Mouse (Mus musculus) CH12.LX (cell line): ENCODE measurements at regions not wholly inside any gene's neighbourhood (a gene's known extent, or its start where the extent isn't known, plus 50 kb on each side); places are given as distances from the start of the nearest gene placed in this dataset.

Experiments
- DNase-seq: peaks from one replicate; pipeline ENCODE4 v3.0.0-alpha.2; 2013; ENCODE audit errors: extremely low read depth
- H3K27ac ChIP-seq: 2 replicates; pipeline ENCODE4 v1.5.1; 2012; ENCODE audit warnings: low read depth, mild to moderate bottlenecking, control low read depth, moderate library complexity; ENCODE audit not compliant: insufficient read depth
- H3K27me3 ChIP-seq: replicated peaks from 2 replicates; pipeline ENCODE3; 2012; ENCODE audit warnings: inconsistent platforms
- H3K36me3 ChIP-seq, 2 experiments: replicated peaks in 1 of 2; 2 replicates each; pipeline versions ENCODE3 to v1.6.1; 2012; ENCODE audit warnings: inconsistent platforms in 1 of 2, low read length in 1 of 2, mild to moderate bottlenecking in 1 of 2, mixed read lengths in 1 of 2, moderate library complexity in 1 of 2; ENCODE audit not compliant: control insufficient read depth in 1 of 2, insufficient read depth in 1 of 2
- H3K4me1 ChIP-seq, 2 experiments: 2 replicates each; pipeline ENCODE4 v1.6.1; 2012; ENCODE audit warnings: inconsistent platforms in 1 of 2, moderate library complexity in 1 of 2; ENCODE audit not compliant: insufficient read depth in 2 of 2, control insufficient read depth in 1 of 2
- H3K4me2 ChIP-seq: 2 replicates; pipeline ENCODE4 v1.6.1; 2012; ENCODE audit warnings: low read depth, mild to moderate bottlenecking, control low read depth; ENCODE audit not compliant: poor library complexity, insufficient read depth, severe bottlenecking
- H3K4me3 ChIP-seq, 3 experiments: fragments of 150-350 bp in 1 of 3; sonication (generic) in 1 of 3; replicated peaks in 1 of 3; 2 replicates each; pipeline versions ENCODE3 to v1.5.1; 2011 to 2012; ENCODE audit warnings: low read depth in 2 of 3, low read length in 2 of 3, mild to moderate bottlenecking in 2 of 3, moderate library complexity in 2 of 3, control low read depth in 1 of 3, improper control_type of control experiment in 1 of 3, inconsistent platforms in 1 of 3, mixed read lengths in 1 of 3; ENCODE audit not compliant: poor library complexity in 1 of 3
- H3K79me2 ChIP-seq: replicated peaks from 2 replicates; pipeline ENCODE4 v1.6.1; 2012; ENCODE audit warnings: mild to moderate bottlenecking, moderate library complexity; ENCODE audit not compliant: control insufficient read depth, poor library complexity, insufficient read depth, severe bottlenecking; ENCODE audit errors: extremely low read depth
- H3K9ac ChIP-seq: 2 replicates; pipeline ENCODE4 v1.6.1; 2012; ENCODE audit warnings: low read depth, mild to moderate bottlenecking, control low read depth, moderate library complexity; ENCODE audit not compliant: insufficient read depth
- H3K9me3 ChIP-seq: replicated peaks from 2 replicates; pipeline ENCODE3; 2012; ENCODE audit warnings: low read length, inconsistent platforms, mixed read lengths
- CHD1 ChIP-seq: IDR thresholded peaks from 2 replicates; pipeline ENCODE4 v1.6.1; 2012; ENCODE audit warnings: low read depth, low read length, improper control_type of control experiment, inconsistent platforms
- CTCF ChIP-seq, 2 experiments: IDR thresholded peaks in 1 of 2; conservative IDR thresholded peaks in 1 of 2; 2 replicates each; pipeline ENCODE4 v1.5.1; 2011 to 2012; ENCODE audit warnings: low read depth in 2 of 2, low read length in 2 of 2, improper control_type of control experiment in 1 of 2, inconsistent platforms in 1 of 2, mild to moderate bottlenecking in 1 of 2, moderate library complexity in 1 of 2
- E2F4 ChIP-seq: IDR thresholded peaks from 2 replicates; pipeline ENCODE4 v1.6.1; 2011; ENCODE audit warnings: low read depth, low read length, improper control_type of control experiment; ENCODE audit not compliant: insufficient replicate concordance
- ETS1 ChIP-seq: conservative IDR thresholded peaks from 2 replicates; pipeline ENCODE4 v1.6.1; 2012; ENCODE audit warnings: low read depth, mild to moderate bottlenecking, inconsistent platforms, low read length, improper control_type of control experiment, moderate library complexity
- GABPA ChIP-seq: IDR thresholded peaks from 2 replicates; pipeline ENCODE4 v1.6.1; 2012; ENCODE audit warnings: low read depth, low read length, improper control_type of control experiment, inconsistent platforms; ENCODE audit not compliant: insufficient replicate concordance
- IRF4 ChIP-seq: IDR thresholded peaks from 2 replicates; pipeline ENCODE4 v1.6.1; 2014; ENCODE audit warnings: low read depth, mild to moderate bottlenecking, inconsistent platforms, low read length, improper control_type of control experiment
- JUN ChIP-seq: IDR thresholded peaks from 2 replicates; pipeline ENCODE4 v1.6.1; 2011; ENCODE audit warnings: low read depth, mild to moderate bottlenecking, low read length, improper control_type of control experiment, moderate library complexity; ENCODE audit not compliant: insufficient read depth
- JUND ChIP-seq: conservative IDR thresholded peaks from 2 replicates; pipeline ENCODE4 v1.6.1; 2011; ENCODE audit warnings: low read depth, low read length, improper control_type of control experiment
- MAZ ChIP-seq: IDR thresholded peaks from 2 replicates; pipeline ENCODE4 v1.6.1; 2012; ENCODE audit warnings: low read depth, mild to moderate bottlenecking, inconsistent platforms, low read length, improper control_type of control experiment, moderate library complexity
- MEF2A ChIP-seq: IDR thresholded peaks from 2 replicates; pipeline ENCODE4 v1.6.1; 2014; ENCODE audit warnings: low read depth, mild to moderate bottlenecking, inconsistent platforms, low read length, improper control_type of control experiment, borderline replicate concordance
- NRF1 ChIP-seq: IDR thresholded peaks from 2 replicates; pipeline ENCODE4 v1.6.1; 2014; ENCODE audit warnings: low read depth, mild to moderate bottlenecking, inconsistent platforms, low read length, improper control_type of control experiment, moderate library complexity
- PAX5 ChIP-seq: IDR thresholded peaks from 2 replicates; pipeline ENCODE4 v1.6.1; 2012; ENCODE audit warnings: low read length, inconsistent platforms, mixed read lengths
- POLR2A ChIP-seq: IDR thresholded peaks from 2 replicates; pipeline ENCODE4 v1.6.1; 2011; ENCODE audit warnings: low read depth, mild to moderate bottlenecking, improper control_type of control experiment, low read length
- RAD21 ChIP-seq: IDR thresholded peaks from 2 replicates; pipeline ENCODE4 v1.6.1; 2011; ENCODE audit warnings: low read depth, mild to moderate bottlenecking, low read length, improper control_type of control experiment, moderate library complexity
- SMC3 ChIP-seq: IDR thresholded peaks from 2 replicates; pipeline ENCODE4 v1.6.1; 2011; ENCODE audit warnings: low read depth, low read length, improper control_type of control experiment
- TBP ChIP-seq: conservative IDR thresholded peaks from 2 replicates; pipeline ENCODE4 v1.6.1; 2011; ENCODE audit warnings: low read depth, low read length, improper control_type of control experiment
- TCF12 ChIP-seq: IDR thresholded peaks from 2 replicates; pipeline ENCODE4 v1.6.1; 2014; ENCODE audit warnings: low read depth, mild to moderate bottlenecking, inconsistent platforms, low read length, improper control_type of control experiment
- USF1 ChIP-seq: IDR thresholded peaks from 2 replicates; pipeline ENCODE4 v1.6.1; 2014; ENCODE audit warnings: low read depth, mild to moderate bottlenecking, inconsistent platforms, low read length, improper control_type of control experiment
- dilution Hi-C: fragments of 300-500 bp; cut with MboI; formaldehyde crosslinking; loops from 2 replicates; pipeline ENCODE4 v1.14.3; 2020; ENCODE audit warnings: low sequenced_read_pairs; ENCODE audit not compliant: extremely low pct_unique_long_range_greater_than_20kb, extremely low pct_ligation_motif_present
- in situ Hi-C: fragments of 300-500 bp; cut with MboI; formaldehyde crosslinking; loops from 3 replicates; pipeline ENCODE4 v1.14.3; 2019; ENCODE audit warnings: low sequenced_read_pairs, low pct_ligation_motif_present, low pct_unique_long_range_greater_than_20kb, mixed read lengths

DNA sequence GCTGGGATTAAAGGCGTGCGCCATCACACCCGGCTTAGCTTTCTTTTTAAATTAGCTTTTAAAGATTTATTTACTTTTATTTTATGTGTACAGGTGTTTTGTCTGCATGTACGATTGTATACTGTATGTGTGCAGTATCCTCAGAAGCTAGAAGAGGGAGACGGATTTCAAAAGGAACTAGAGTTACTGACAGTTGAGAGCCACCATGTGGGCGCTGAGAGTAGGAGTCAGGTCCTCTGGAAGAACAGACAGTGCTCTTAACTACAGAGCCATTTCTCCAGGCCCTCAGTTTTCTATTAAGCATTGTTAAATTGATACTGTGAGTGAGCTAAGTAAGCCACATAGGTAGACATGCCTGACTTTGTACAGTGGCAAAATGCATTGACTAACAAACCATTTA is 177.9 kb downstream of the Fam43a start:
- Histone ChIP-seq H3K79me2 (no peaks in the 10 kb centered on the region), H3K36me3 (no peaks in the 10 kb centered on the region), H3K4me2 (no peak overlapping the region), H3K27me3 (no peaks in the 10 kb centered on the region), H3K4me1 (peaks cover 28 to 52% of the 10 kb centered on the region in 2 experiments), H3K9ac (no peak overlapping the region), H3K9me3 (no peaks in the 10 kb centered on the region), H3K4me3 (no peak overlapping the region), H3K27ac (no peak overlapping the region)
- TF ChIP-seq RAD21 (peak; percentile 62), JUND (no peak), SMC3 (peak; percentile 67), CTCF (conservative IDR thresholded peaks at IDR 0.05 in 1 of 2, IDR thresholded peaks at IDR 0.05 in 1 of 2; ENCODE audit: low read depth in 2 of 2, low read length in 2 of 2) (peak in 1 of 2 experiments; percentile 62; a peak in 2 of 4 replicates)
- in situ Hi-C loops: loop anchor here (5.0 kb wide), 1 partner anchor 180 kb away; the partner anchor contains the start of gene Fam43a
- DNase-seq: peak; percentile 43
- dilution Hi-C loops: no loop called here

DNA sequence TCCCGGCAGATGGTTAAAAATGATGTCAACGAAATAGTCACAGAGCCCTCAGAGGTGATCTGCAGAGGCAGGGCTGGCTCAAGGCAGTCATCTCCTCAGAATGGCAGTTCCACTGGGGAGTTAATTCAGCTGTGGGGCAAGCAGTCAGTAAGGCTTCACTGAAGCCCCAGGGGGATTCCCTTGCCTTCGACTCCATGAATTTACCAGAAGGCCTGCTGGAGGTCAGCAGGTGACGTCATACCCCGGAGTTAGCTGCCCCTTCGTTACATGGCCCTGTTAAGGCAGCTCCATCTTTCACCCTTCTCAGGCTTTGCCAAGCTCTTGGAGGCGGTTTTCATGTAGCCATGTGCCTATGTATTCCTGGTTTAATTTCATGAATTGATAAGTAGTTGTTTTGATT is 178.6 kb downstream of the Fam43a start:
- Histone ChIP-seq H3K9me3 (no peaks in the 10 kb centered on the region), H3K4me2 (peak overlapping the region; percentile 17; the same call in 1 of the 2 replicates), H3K27me3 (no peaks in the 10 kb centered on the region), H3K9ac (peak overlapping the region; percentile 25; the same call in 1 of the 2 replicates), H3K36me3 (no peaks in the 10 kb centered on the region), H3K79me2 (no peaks in the 10 kb centered on the region), H3K4me1 (peaks cover 24 to 46% of the 10 kb centered on the region in 2 experiments), H3K4me3 (no peak overlapping the region), H3K27ac (peak overlapping the region; percentile 19; the same call in 1 of the 2 replicates)
- in situ Hi-C loops: loop anchor here (5.0 kb wide), 1 partner anchor 181 kb away; the partner anchor contains the start of gene Fam43a
- DNase-seq: no peak
- dilution Hi-C loops: no loop called here
- TF ChIP-seq CHD1 (0 out of 2 replicates have a peak, but pooled peaks have one; percentile 26), PAX5 (no peak), MAZ (peak; percentile 55; the same call in 1 of the 2 replicates), MEF2A (peak; percentile 85; the same call in 1 of the 2 replicates), POLR2A (no peak), TCF12 (0 out of 2 replicates have a peak, but pooled peaks have one; percentile 22), NRF1 (no peak), ETS1 (peak; percentile 17; the same call in 1 of the 2 replicates), E2F4 (no peak), GABPA (no peak), IRF4 (peak; percentile 57), JUND (peak; percentile 58), USF1 (no peak), TBP (no peak), JUN (peak; percentile 68)
- TF ChIP-seq, all 38 proteins: peak for 8
